Mouse (Mus musculus): Measurements from ENCODE around the gene Fkbp15.

- TF ChIP-seq POLR2A (IDR thresholded peaks at IDR 0.05; ENCODE audit: extremely low read depth, insufficient read depth, low read length) (no peak), CTCF (IDR thresholded peaks at IDR 0.05; ENCODE audit: extremely low read depth, insufficient read depth, low read length) (no peak)
Measured at GRCm38 (mm10) chr4:62256931-62257330, 103.4 kb downstream of the Fkbp15 start.

All from cortical plate, adult 2 months (tissue).